Mouse (Mus musculus) left cerebral cortex, adult 11 months (tissue): Measurements from ENCODE around the gene Dgat2l6.
A peak's percentile ranks its signal among the peaks of the same experiment; 100 is the strongest.

ENCODE experiments used
- DNase-seq: peaks from one replicate; pipeline ENCODE4 v3.0.0; 2022; ENCODE audit warnings: low spot score

Gene Dgat2l6

GRCm38 (mm10) chrX:100524471-100524870 is at the start of gene Dgat2l6:
Gene Dgat2l6, plus strand, starts transcription at chrX:100524838.
- no peak for DNase-seq

GRCm38 (mm10) chrX:100475569-100476223 is 48.9 kb upstream of the Dgat2l6 start:
- no peak for DNase-seq

- peak; percentile 26 for DNase-seq
Measured at GRCm38 (mm10) chrX:100480317-100480716, 44.3 kb upstream of the Dgat2l6 start.

- DNase-seq: no peak
Measured at GRCm38 (mm10) chrX:100493500-100494067, 31.1 kb upstream of the Dgat2l6 start.

- DNase-seq: peak; percentile 67
Measured at GRCm38 (mm10) chrX:100494068-100494978, 30.3 kb upstream of the Dgat2l6 start, which contains the start of gene Igbp1. Gene Igbp1, plus strand, starts transcription at chrX:100494291.

GRCm38 (mm10) chrX:100504175-100504851 is 20.3 kb upstream of the Dgat2l6 start:
- DNase-seq: no peak

GRCm38 (mm10) chrX:100508164-100508563 is 16.5 kb upstream of the Dgat2l6 start:
- DNase-seq: no peak

GRCm38 (mm10) chrX:100509921-100510320 is 14.7 kb upstream of the Dgat2l6 start:
- DNase-seq: no peak

GRCm38 (mm10) chrX:100516683-100517082 is 8.0 kb upstream of the Dgat2l6 start:
- DNase-seq: no peak

- DNase-seq: peak; percentile 34
Measured at GRCm38 (mm10) chrX:100517626-100518025, 7.0 kb upstream of the Dgat2l6 start.

- DNase-seq: no peak
Measured at GRCm38 (mm10) chrX:100518532-100518931, 6.1 kb upstream of the Dgat2l6 start.

GRCm38 (mm10) chrX:100556026-100556425 is 31.4 kb downstream of the Dgat2l6 start:
- DNase-seq: no peak

GRCm38 (mm10) chrX:100565696-100566095 is 41.1 kb downstream of the Dgat2l6 start:
- DNase-seq: no peak

- DNase-seq: no peak
Measured at GRCm38 (mm10) chrX:100571951-100572350, 47.3 kb downstream of the Dgat2l6 start, which contains the start of gene Awat1. Gene Awat1, plus strand, starts transcription at chrX:100572251.

- no peak for DNase-seq
Measured at GRCm38 (mm10) chrX:100594791-100595190, 70.2 kb downstream of the Dgat2l6 start, which contains the start of gene P2ry4. Gene P2ry4, minus strand, starts transcription at chrX:100594869.
